ENCODE assay signal across 8 mouse cellular contexts in genomic region chr3:27153191-27153671, GRCm38 (mm10). TPM values are rescaled to one million over a fixed set of nuclear protein-coding genes. Genes with fewer than 3 reads are reported as not detected.
DNase-seq lines count a peak whose midpoint lies in the region; ATAC-seq and TF ChIP-seq lines count a peak whose summit lies in the region.

No protein-coding gene starts in this region.

- under 1% methylated on average over 31 of the region's 31 CpGs for WGBS in lung, embryonic 14.5 days
- under 1% methylated on average over 30 of the region's 31 CpGs for WGBS in forebrain, postnatal 0 days
- WGBS in limb, embryonic 11.5 days: under 1% methylated on average over 31 of the region's 31 CpGs
- under 1% methylated on average over 30 of the region's 31 CpGs for WGBS in midbrain, embryonic 15.5 days

- peak overlapping the region; percentile 91 for H3K9ac ChIP-seq in lung, embryonic 14.5 days
- H3K9ac ChIP-seq in forebrain, postnatal 0 days: peak overlapping the region; percentile 41; the same call in 1 of the 2 replicates
- peak overlapping the region; percentile 69 for H3K9ac ChIP-seq in limb, embryonic 11.5 days (ENCODE audit: low read length)
- peak overlapping the region; percentile 32 for H3K9ac ChIP-seq in midbrain, embryonic 15.5 days

- DNase-seq in lung, embryonic 14.5 days: peak; percentile 68
- no peak for DNase-seq in lung, postnatal 10 days
- peak; percentile 30 for DNase-seq in adipocyte (ENCODE audit: low spot score)
- DNase-seq in forebrain, postnatal 0 days: peak; percentile 5
- DNase-seq in limb, embryonic 11.5 days (ENCODE audit: low spot score): peak; percentile 52
- DNase-seq in layer of hippocampus, postnatal 10 days (ENCODE audit: low spot score in 2 of 2): no peak
- no peak for DNase-seq in frontal cortex, postnatal 14 days (ENCODE audit: low spot score in 2 of 2)

- no peak for TF ChIP-seq CTCF in lung, embryonic 14.5 days (IDR thresholded peaks at IDR 0.05; ENCODE audit: low read depth)
- TF ChIP-seq CTCF in forebrain, postnatal 0 days (IDR thresholded peaks at IDR 0.05; ENCODE audit: low read depth): peak; percentile 14; the same call in 1 of the 2 replicates

- H3K27me3 ChIP-seq in lung, embryonic 14.5 days (ENCODE audit: insufficient read depth, low read length): no peaks in the 10 kb centered on the region
- H3K27me3 ChIP-seq in forebrain, postnatal 0 days (ENCODE audit: insufficient read depth, low read length): no peaks in the 10 kb centered on the region
- H3K27me3 ChIP-seq in limb, embryonic 11.5 days (ENCODE audit: control insufficient read depth, insufficient read depth, low read length): no peaks in the 10 kb centered on the region
- no peaks in the 10 kb centered on the region for H3K27me3 ChIP-seq in midbrain, embryonic 15.5 days (replicated peaks)

- peak overlapping the region; percentile 90 for H3K27ac ChIP-seq in lung, embryonic 14.5 days (ENCODE audit: low read depth)
- H3K27ac ChIP-seq in forebrain, postnatal 0 days (ENCODE audit: low read depth, low read length): no peak overlapping the region; the same call in 1 of the 2 replicates
- peak overlapping the region; percentile 87 for H3K27ac ChIP-seq in limb, embryonic 11.5 days (replicated peaks; ENCODE audit: low read depth, low read length)
- no peak overlapping the region for H3K27ac ChIP-seq in midbrain, embryonic 15.5 days

- peak overlapping the region; percentile 91 for H3K4me3 ChIP-seq in lung, embryonic 14.5 days (ENCODE audit: low read depth, low read length)
- H3K4me3 ChIP-seq in forebrain, postnatal 0 days (ENCODE audit: low read depth, low read length): peak overlapping the region; percentile 76
- H3K4me3 ChIP-seq in limb, embryonic 11.5 days (ENCODE audit: low read depth, low read length): peak overlapping the region; percentile 69
- H3K4me3 ChIP-seq in midbrain, embryonic 15.5 days: peak overlapping the region; percentile 90

- peaks cover 20% of the 10 kb centered on the region for H3K36me3 ChIP-seq in lung, embryonic 14.5 days (ENCODE audit: insufficient read depth)
- no peaks in the 10 kb centered on the region for H3K36me3 ChIP-seq in forebrain, postnatal 0 days (ENCODE audit: insufficient read depth)
- H3K36me3 ChIP-seq in limb, embryonic 11.5 days (ENCODE audit: control insufficient read depth, insufficient read depth, low read length): peaks cover 3% of the 10 kb centered on the region; the same call in 1 of the 2 replicates
- H3K36me3 ChIP-seq in midbrain, embryonic 15.5 days (replicated peaks): no peaks in the 10 kb centered on the region

- peaks cover 8% of the 10 kb centered on the region; the same call in 1 of the 2 replicates for H3K4me1 ChIP-seq in lung, embryonic 14.5 days (ENCODE audit: insufficient read depth)
- no peaks in the 10 kb centered on the region for H3K4me1 ChIP-seq in forebrain, postnatal 0 days (ENCODE audit: insufficient read depth)
- H3K4me1 ChIP-seq in limb, embryonic 11.5 days (ENCODE audit: control insufficient read depth, insufficient read depth, low read length): peaks cover 7% of the 10 kb centered on the region
- peaks cover 12% of the 10 kb centered on the region for H3K4me1 ChIP-seq in midbrain, embryonic 15.5 days

- no peaks in the 10 kb centered on the region for H3K9me3 ChIP-seq in lung, embryonic 14.5 days (ENCODE audit: low read depth, low read length)
- H3K9me3 ChIP-seq in forebrain, postnatal 0 days (ENCODE audit: low read length): no peaks in the 10 kb centered on the region
- H3K9me3 ChIP-seq in limb, embryonic 11.5 days (ENCODE audit: control insufficient read depth, low read length): no peaks in the 10 kb centered on the region
- H3K9me3 ChIP-seq in midbrain, embryonic 15.5 days: no peaks in the 10 kb centered on the region

- H3K4me2 ChIP-seq in lung, embryonic 14.5 days: peak overlapping the region; percentile 84
- peak overlapping the region; percentile 92 for H3K4me2 ChIP-seq in forebrain, postnatal 0 days (ENCODE audit: low read depth)
- H3K4me2 ChIP-seq in limb, embryonic 11.5 days (ENCODE audit: low read depth, severe bottlenecking): peak overlapping the region; percentile 57
- peak overlapping the region; percentile 98 for H3K4me2 ChIP-seq in midbrain, embryonic 15.5 days

- ATAC-seq in lung, embryonic 14.5 days (ENCODE audit: insufficient read depth): peak; percentile 53
- ATAC-seq in forebrain, postnatal 0 days: peak; percentile 14
- ATAC-seq in limb, embryonic 11.5 days (ENCODE audit: insufficient number of reproducible peaks, low FRiP score, low TSS enrichment, low read depth): peak; percentile 73
- peak; percentile 67 for ATAC-seq in midbrain, embryonic 15.5 days (replicated peaks)

RNA-seq across cellular contexts. Expression of gene Ect2, which starts 0.4 kb away (rescaled TPM):
- 73.3 and 82.0 TPM in 2 replicates for polyA plus RNA-seq in lung, embryonic 14.5 days (2014; fragmentation: Nextera tagmentation; extraction: Ambion mirVana)
- total RNA-seq in forebrain, postnatal 0 days (2014; rRNA removed): 5.3 and 5.5 TPM in 2 replicates
- polyA plus RNA-seq in forebrain, postnatal 0 days (2015; fragmentation: Nextera tagmentation; extraction: Ambion mirVana): 3.5 and 4.7 TPM in 2 replicates
- 78.9 and 79.8 TPM in 2 replicates for polyA plus RNA-seq in limb, embryonic 11.5 days (2014; fragmentation: Nextera tagmentation; extraction: Ambion mirVana)
- 7.8 and 9.6 TPM in 2 replicates for polyA plus RNA-seq in midbrain, embryonic 15.5 days (2015; fragmentation: Nextera tagmentation; extraction: Ambion mirVana)
- total RNA-seq in layer of hippocampus, postnatal 10 days (2021): 1 to 10 TPM; 2.9 to 4.3 TPM

RNA-seq across cellular contexts. Expression of gene Nceh1, which starts 29.5 kb away (rescaled TPM):
- polyA plus RNA-seq in lung, embryonic 14.5 days (2014; fragmentation: Nextera tagmentation; extraction: Ambion mirVana): 4.1 and 6.8 TPM in 2 replicates
- 18.6 and 22.7 TPM in 2 replicates for total RNA-seq in forebrain, postnatal 0 days (2014; rRNA removed)
- polyA plus RNA-seq in forebrain, postnatal 0 days (2015; fragmentation: Nextera tagmentation; extraction: Ambion mirVana): 17.4 and 27.9 TPM in 2 replicates
- polyA plus RNA-seq in limb, embryonic 11.5 days (2014; fragmentation: Nextera tagmentation; extraction: Ambion mirVana): 2.9 and 3.1 TPM in 2 replicates
- polyA plus RNA-seq in midbrain, embryonic 15.5 days (2015; fragmentation: Nextera tagmentation; extraction: Ambion mirVana): 11.2 and 12.8 TPM in 2 replicates
- 10 to 100 TPM; 79.8 to 82.2 TPM for total RNA-seq in layer of hippocampus, postnatal 10 days (2021)

Comparison
In these comparisons a context has a peak if more than half of its experiments do, and no peak if none do; other contexts are left out.
1. DNase-seq: peak in lung, embryonic 14.5 days (single experiment), adipocyte (single experiment), forebrain, postnatal 0 days (single experiment) and limb, embryonic 11.5 days (single experiment); none in lung, postnatal 10 days (single experiment), layer of hippocampus, postnatal 10 days (0 of 2) and frontal cortex, postnatal 14 days (0 of 2).
2. ATAC-seq: peak in every context shown above with its lines; median percentile 73 in limb, embryonic 11.5 days; 67 in midbrain, embryonic 15.5 days; 53 in lung, embryonic 14.5 days; 14 in forebrain, postnatal 0 days.
3. H3K27ac ChIP-seq: peak in lung, embryonic 14.5 days (single experiment) and limb, embryonic 11.5 days (single experiment); none in forebrain, postnatal 0 days (single experiment) and midbrain, embryonic 15.5 days (single experiment).
4. H3K9ac ChIP-seq: peak in every context shown above with its lines; median percentile 91 in lung, embryonic 14.5 days; 69 in limb, embryonic 11.5 days; 41 in forebrain, postnatal 0 days; 32 in midbrain, embryonic 15.5 days.
5. Peak in every context shown above with its lines, with median percentiles within 50 percentile points of each other: H3K4me2 ChIP-seq and H3K4me3 ChIP-seq.